Mouse (Mus musculus): ENCODE data around the gene Sirt7. TPM values are rescaled to one million over a fixed set of nuclear protein-coding genes. Genes with fewer than 3 reads are reported as not detected.

Gene Sirt7
- polyA plus RNA-seq, 1 experiment, result 10.8 TPM

GRCm38 (mm10) chr11:120623961-120624679 is 920 bp downstream of the Sirt7 start:
- Histone ChIP-seq H3K4me3 (ENCODE audit: low read depth, low read length) (peak overlapping the region; percentile 72), H3K36me3 (ENCODE audit: control insufficient read depth, insufficient read depth, low read length, poor library complexity, severe bottlenecking) (peaks cover 7% of the 10 kb centered on the region; the same call in 1 of the 2 replicates), H3K27me3 (ENCODE audit: control insufficient read depth, insufficient read depth, low read length, poor library complexity, severe bottlenecking) (no peaks in the 10 kb centered on the region), H3K9me3 (replicated peaks; ENCODE audit: control insufficient read depth, insufficient read depth, low read length, poor library complexity, severe bottlenecking) (no peaks in the 10 kb centered on the region), H3K27ac (ENCODE audit: insufficient read depth, low read length) (no peak overlapping the region), H3K4me1 (ENCODE audit: control insufficient read depth, insufficient read depth, low read length) (peaks cover 2% of the 10 kb centered on the region), H3K9ac (ENCODE audit: low read depth, poor library complexity, severe bottlenecking) (peak overlapping the region; percentile 62)
- TF ChIP-seq POLR2A (IDR thresholded peaks at IDR 0.05; ENCODE audit: insufficient read depth, low read length) (no peak), CTCF (IDR thresholded peaks at IDR 0.05; ENCODE audit: low read depth, low read length) (peak; percentile 83)

- Histone ChIP-seq H3K27me3 (ENCODE audit: control insufficient read depth, insufficient read depth, low read length, poor library complexity, severe bottlenecking) (no peaks in the 10 kb centered on the region), H3K9ac (ENCODE audit: low read depth, poor library complexity, severe bottlenecking) (no peak overlapping the region), H3K4me1 (ENCODE audit: control insufficient read depth, insufficient read depth, low read length) (peaks cover 2% of the 10 kb centered on the region), H3K9me3 (replicated peaks; ENCODE audit: control insufficient read depth, insufficient read depth, low read length, poor library complexity, severe bottlenecking) (no peaks in the 10 kb centered on the region), H3K36me3 (ENCODE audit: control insufficient read depth, insufficient read depth, low read length, poor library complexity, severe bottlenecking) (no peaks in the 10 kb centered on the region), H3K4me3 (ENCODE audit: low read depth, low read length) (no peak overlapping the region), H3K27ac (ENCODE audit: insufficient read depth, low read length) (no peak overlapping the region)
- TF ChIP-seq CTCF (IDR thresholded peaks at IDR 0.05; ENCODE audit: low read depth, low read length), result no peak
- no peak for TF ChIP-seq EP300 (IDR thresholded peaks at IDR 0.05; ENCODE audit: insufficient read depth, low read depth, low read length)
- TF ChIP-seq POLR2A (IDR thresholded peaks at IDR 0.05; ENCODE audit: insufficient read depth, low read length), result no peak
Observed at GRCm38 (mm10) chr11:120622805-120623204, 2.2 kb downstream of the Sirt7 start.

- Histone ChIP-seq H3K9ac (ENCODE audit: low read depth, poor library complexity, severe bottlenecking) (peak overlapping the region; percentile 43), H3K27ac (ENCODE audit: insufficient read depth, low read length) (0 out of 2 replicates have a peak overlapping the region, but pooled peaks have one; percentile 9), H3K4me1 (ENCODE audit: control insufficient read depth, insufficient read depth, low read length) (peaks cover 4% of the 10 kb centered on the region), H3K4me3 (ENCODE audit: low read depth, low read length) (peak overlapping the region; percentile 35), H3K36me3 (ENCODE audit: control insufficient read depth, insufficient read depth, low read length, poor library complexity, severe bottlenecking) (no peaks in the 10 kb centered on the region), H3K9me3 (replicated peaks; ENCODE audit: control insufficient read depth, insufficient read depth, low read length, poor library complexity, severe bottlenecking) (no peaks in the 10 kb centered on the region), H3K27me3 (ENCODE audit: control insufficient read depth, insufficient read depth, low read length, poor library complexity, severe bottlenecking) (no peaks in the 10 kb centered on the region)
- no peak for TF ChIP-seq POLR2A (IDR thresholded peaks at IDR 0.05; ENCODE audit: insufficient read depth, low read length)
- TF ChIP-seq CTCF (IDR thresholded peaks at IDR 0.05; ENCODE audit: low read depth, low read length), result no peak
- no peak for TF ChIP-seq EP300 (IDR thresholded peaks at IDR 0.05; ENCODE audit: insufficient read depth, low read depth, low read length)
Observed at GRCm38 (mm10) chr11:120620195-120620594, 4.8 kb downstream of the Sirt7 start.

GRCm38 (mm10) chr11:120618619-120619535 is 6.2 kb downstream of the Sirt7 start:
- H3K9ac ChIP-seq (ENCODE audit: low read depth, poor library complexity, severe bottlenecking), result peak overlapping the region; percentile 65
- H3K27me3 ChIP-seq (ENCODE audit: control insufficient read depth, insufficient read depth, low read length, poor library complexity, severe bottlenecking), result no peaks in the 10 kb centered on the region
- no peaks in the 10 kb centered on the region for H3K9me3 ChIP-seq (replicated peaks; ENCODE audit: control insufficient read depth, insufficient read depth, low read length, poor library complexity, severe bottlenecking)
- H3K4me3 ChIP-seq (ENCODE audit: low read depth, low read length), result no peak overlapping the region
- peaks cover 2% of the 10 kb centered on the region; the same call in 1 of the 2 replicates for H3K36me3 ChIP-seq (ENCODE audit: control insufficient read depth, insufficient read depth, low read length, poor library complexity, severe bottlenecking)
- H3K4me1 ChIP-seq (ENCODE audit: control insufficient read depth, insufficient read depth, low read length), result peaks cover 4% of the 10 kb centered on the region
- TF ChIP-seq CTCF (IDR thresholded peaks at IDR 0.05; ENCODE audit: low read depth, low read length) (no peak), POLR2A (IDR thresholded peaks at IDR 0.05; ENCODE audit: insufficient read depth, low read length) (no peak), EP300 (IDR thresholded peaks at IDR 0.05; ENCODE audit: insufficient read depth, low read depth, low read length) (no peak)
- H3K27ac ChIP-seq (ENCODE audit: insufficient read depth, low read length), result peak overlapping the region; percentile 74

DNA sequence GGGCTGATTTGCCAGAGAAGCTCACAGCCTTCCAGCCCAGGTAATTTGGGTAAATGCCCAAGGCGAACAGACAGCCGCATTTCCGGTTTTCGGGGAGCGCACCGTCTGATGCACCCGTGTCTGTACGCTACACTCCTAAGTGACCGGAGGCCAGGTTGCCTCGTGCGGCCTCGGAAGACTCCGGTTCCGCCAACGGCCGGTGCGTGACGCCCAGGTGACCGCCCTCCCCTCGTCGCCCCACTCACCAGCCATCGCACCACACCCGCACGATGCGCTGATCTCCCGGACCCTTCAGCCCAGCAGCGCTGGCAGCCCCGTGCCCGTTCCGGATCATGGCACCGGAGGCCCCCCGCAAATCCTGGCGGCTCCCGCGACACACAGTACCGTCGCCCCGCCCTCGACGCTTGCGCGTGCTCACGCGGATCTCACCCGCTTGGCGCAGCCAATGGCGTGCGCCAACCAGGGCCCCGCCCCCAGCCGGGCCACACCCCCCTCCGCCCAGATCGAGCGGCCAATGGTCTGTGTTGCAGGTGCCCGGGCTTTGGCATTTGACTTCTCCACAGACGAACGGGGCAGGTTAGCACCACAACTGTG is 7.4 kb downstream of the Sirt7 start, which contains the start of gene Pcyt2:
Gene Pcyt2 (minus strand): TSS at position 418 of the 594 bp plus-strand sequence.
- H3K4me1 ChIP-seq (ENCODE audit: control insufficient read depth, insufficient read depth, low read length), result peaks cover 4% of the 10 kb centered on the region
- H3K27me3 ChIP-seq (ENCODE audit: control insufficient read depth, insufficient read depth, low read length, poor library complexity, severe bottlenecking), result no peaks in the 10 kb centered on the region
- peak within 1 kb of the TSS; percentile 83 for H3K4me3 ChIP-seq (ENCODE audit: low read depth, low read length)
- peak within 1 kb of the TSS; percentile 65 for H3K9ac ChIP-seq (ENCODE audit: low read depth, poor library complexity, severe bottlenecking)
- no peaks in the 10 kb centered on the region for H3K9me3 ChIP-seq (replicated peaks; ENCODE audit: control insufficient read depth, insufficient read depth, low read length, poor library complexity, severe bottlenecking)
- peak within 1 kb of the TSS; percentile 74 for H3K27ac ChIP-seq (ENCODE audit: insufficient read depth, low read length)
- TF ChIP-seq EP300 (IDR thresholded peaks at IDR 0.05; ENCODE audit: insufficient read depth, low read depth, low read length), result no peak
- peak; percentile 58 for TF ChIP-seq POLR2A (IDR thresholded peaks at IDR 0.05; ENCODE audit: insufficient read depth, low read length)
- peaks cover 9% of the 10 kb centered on the region for H3K36me3 ChIP-seq (ENCODE audit: control insufficient read depth, insufficient read depth, low read length, poor library complexity, severe bottlenecking)
